Mouse (Mus musculus) spleen, postnatal 10 days (tissue): Measurements from ENCODE around the gene Slc6a19.
"Not testable (repeated sequence)": the region's sequence is repeated elsewhere in the genome, so short reads cannot be mapped to it uniquely, and the experiment has no call there.

Experiments used
- DNase-seq, 2 experiments: peaks; one replicate each; pipeline ENCODE4 v3.0.0; 2021 to 2022; ENCODE audit warnings: low spot score in 2 of 2

Slc6a19 gene

DNA sequence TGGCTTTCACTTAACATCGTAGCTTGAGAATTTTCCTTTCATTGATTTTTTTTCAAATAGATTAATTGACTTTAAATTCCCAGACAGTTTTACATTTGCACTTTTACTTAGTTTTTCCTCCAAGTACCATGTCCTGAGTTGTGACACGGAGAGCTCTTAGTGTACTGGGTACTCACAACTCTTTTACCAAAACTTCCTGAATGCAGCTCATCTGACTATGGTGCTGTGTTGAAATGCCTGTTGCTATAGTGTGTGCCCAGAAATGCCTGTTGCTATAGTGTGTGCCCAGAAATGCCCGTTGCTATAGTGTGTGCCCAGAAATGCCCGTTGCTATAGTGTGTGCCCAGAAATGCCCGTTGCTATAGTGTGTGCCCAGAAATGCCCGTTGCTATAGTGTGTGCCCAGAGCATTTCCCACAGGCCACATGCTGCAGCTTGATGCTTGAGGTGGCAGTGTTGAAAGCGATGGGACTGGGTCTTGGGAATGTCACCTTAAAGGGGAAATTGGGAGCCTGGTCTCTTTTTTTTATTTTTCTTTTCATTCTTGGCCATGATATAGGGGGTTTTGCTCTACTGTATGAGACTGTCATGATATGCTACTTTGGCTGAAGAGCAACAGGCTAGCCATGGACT is at the start of gene Slc6a19:
Gene Slc6a19, minus strand, starts transcription at position 172 of the 632 bp plus-strand sequence.
- no peak for DNase-seq

GRCm38 (mm10) chr13:73751284-73751683 is 46.6 kb upstream of the Slc6a19 start:
- no peak for DNase-seq

DNA sequence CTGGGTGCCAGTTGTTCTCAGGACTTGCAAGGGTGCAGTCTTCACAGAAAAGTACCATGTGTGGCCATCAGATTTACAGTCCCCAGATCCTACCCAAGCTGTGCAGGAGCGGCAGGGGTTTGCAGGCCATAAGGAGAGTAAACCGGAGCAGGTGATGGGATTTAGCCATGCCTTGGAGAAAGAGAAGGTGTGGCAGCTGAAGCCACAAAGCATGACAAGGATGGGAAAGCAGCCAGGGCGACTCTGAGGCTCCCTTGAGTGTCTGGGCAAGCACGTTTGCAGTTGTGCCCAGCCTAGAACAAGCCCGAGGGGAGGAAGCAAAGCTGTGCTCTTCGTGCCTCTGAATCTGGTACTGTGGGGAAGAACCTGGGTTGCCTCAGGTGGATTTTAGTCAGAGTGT is 45.8 kb upstream of the Slc6a19 start:
- no peak for DNase-seq

DNA sequence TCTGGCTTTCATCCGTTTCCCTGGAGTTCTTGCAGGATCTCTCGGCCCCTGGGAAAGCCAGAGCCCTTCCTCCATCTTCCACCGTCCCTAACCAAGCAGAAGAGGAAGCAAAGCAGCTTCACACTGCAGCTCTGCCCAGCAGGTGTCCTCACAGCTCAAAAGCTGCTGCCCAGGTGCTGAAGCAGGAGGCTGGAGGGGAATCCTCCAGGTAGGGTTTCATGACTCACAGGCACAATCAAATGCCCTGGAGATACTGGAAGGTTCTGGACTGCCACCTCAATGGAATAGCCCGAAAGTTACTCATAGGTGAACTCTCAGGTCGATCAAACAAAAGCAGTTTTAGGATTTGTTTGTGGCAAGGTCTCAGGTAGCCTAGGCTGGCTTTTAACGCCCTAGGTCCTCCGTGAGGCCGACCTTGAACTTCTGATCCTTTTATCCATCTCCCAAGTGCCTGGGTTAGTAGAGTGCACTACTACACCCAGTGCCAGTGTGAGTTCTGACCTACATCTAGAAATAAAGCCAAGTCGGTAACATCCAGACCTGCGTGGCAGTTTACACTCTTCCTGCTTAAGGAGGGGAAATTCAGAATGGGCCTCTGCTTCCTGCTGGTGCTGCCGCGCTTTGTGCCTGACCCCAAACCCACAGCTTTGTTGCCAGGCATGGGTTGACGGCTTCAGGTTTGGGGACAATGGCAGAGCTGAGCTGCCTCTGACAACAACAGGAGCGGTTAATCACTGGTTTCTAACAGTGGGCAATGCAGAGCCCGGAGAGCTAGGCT is 44.2 kb upstream of the Slc6a19 start:
- DNase-seq: peak in 1 of 2 experiments; percentile 27

DNA sequence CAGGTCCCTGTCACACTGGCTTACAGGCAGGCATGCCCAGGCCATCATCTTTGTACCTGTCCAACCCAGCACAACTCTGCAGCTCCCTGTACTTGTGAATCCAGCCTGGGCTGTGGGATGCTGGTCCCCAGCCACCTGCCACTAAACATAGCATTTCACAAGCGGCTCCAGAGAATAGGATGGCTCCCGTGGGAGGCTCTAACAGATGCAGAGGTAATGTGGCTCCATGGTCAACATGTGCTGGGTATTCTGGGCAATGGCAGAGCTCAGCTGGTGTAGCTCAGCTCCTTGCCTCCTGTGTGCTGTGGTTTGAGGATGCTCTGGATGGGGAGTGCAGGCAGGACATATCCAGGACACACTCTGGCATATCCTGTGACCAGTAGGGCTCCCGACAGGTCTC is 39.0 kb upstream of the Slc6a19 start:
- DNase-seq: no peak

GRCm38 (mm10) chr13:73742944-73743343 is 38.3 kb upstream of the Slc6a19 start:
- DNase-seq: peak in 1 of 2 experiments; percentile 21

- DNase-seq: not testable (repeated sequence)
Observed at GRCm38 (mm10) chr13:73740399-73740944, 35.8 kb upstream of the Slc6a19 start.

- no peak for DNase-seq
Observed at GRCm38 (mm10) chr13:73736943-73737342, 32.3 kb upstream of the Slc6a19 start.

GRCm38 (mm10) chr13:73735928-73736327 is 31.3 kb upstream of the Slc6a19 start:
- DNase-seq: no peak

DNA sequence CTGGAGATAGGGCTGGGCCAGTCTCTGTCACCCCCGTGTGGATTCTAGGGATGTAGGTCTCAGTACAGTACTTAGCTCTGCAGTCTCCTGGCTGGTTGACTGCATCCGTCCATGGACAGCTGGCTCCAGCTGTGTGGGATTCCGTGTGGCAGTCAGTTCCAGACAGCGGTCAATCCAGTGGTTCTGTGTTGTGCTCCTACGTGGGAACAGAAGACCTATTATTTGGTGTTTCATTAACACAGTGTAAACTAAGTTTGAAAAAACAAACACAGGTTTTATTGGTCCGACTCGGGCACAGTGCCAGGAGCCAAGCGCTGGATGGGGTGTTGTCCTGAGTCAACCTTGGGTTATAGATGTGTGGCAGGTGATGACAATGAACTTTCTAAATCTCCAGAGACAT is 30.6 kb upstream of the Slc6a19 start:
- DNase-seq: no peak

- no peak for DNase-seq
Observed at GRCm38 (mm10) chr13:73734379-73734778, 29.7 kb upstream of the Slc6a19 start.

DNA sequence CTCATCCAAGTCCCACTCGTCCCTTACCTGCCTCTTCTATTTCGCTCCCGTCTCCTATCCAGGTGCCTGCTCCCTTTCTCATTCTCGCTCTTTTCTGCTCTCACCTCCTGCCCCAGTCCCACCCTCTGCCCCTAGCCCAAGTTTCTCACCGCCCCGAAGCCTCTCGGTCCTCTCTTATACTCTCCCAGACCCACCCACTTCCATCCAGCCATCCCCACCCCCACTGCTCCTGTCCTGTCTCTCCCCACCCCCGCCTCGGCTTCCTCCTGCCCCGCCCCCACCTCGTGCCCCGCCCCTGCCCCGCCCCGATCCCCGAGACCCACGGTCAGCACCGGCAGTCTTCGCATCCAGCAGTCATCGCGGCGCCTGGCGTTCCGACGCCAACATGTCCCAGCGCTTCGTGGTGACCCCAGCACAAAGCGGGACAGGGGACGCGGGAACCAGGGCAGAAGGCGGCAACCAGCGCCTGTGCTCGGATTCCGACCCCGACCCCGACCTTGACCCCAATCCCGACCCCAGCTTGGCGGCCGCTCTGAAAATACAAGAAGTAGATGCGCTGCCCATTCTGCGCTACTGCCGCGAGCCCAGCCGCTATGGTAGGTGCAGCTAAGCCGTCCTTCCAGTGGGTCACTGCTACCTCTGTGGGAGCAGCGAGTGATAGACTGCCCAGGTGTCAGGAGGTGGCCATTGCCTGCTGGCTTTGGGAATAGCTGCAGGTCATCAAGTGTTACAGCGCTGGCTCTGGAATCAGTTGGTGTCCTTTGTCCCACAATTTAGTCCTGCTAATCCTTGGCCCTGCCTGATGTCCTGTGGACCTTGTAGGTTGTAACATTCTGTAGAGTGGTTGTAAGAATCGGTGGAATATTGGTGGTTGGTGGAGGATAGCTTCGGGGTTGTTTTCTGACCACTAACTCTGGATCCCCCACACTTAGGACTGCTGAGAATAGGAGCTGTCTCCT is 28.4 kb upstream of the Slc6a19 start, which contains the start of gene Slc12a7:
Gene Slc12a7, plus strand, starts transcription at position 353 of the 959 bp plus-strand sequence.
- peak in 1 of 2 experiments; percentile 36 for DNase-seq

DNA sequence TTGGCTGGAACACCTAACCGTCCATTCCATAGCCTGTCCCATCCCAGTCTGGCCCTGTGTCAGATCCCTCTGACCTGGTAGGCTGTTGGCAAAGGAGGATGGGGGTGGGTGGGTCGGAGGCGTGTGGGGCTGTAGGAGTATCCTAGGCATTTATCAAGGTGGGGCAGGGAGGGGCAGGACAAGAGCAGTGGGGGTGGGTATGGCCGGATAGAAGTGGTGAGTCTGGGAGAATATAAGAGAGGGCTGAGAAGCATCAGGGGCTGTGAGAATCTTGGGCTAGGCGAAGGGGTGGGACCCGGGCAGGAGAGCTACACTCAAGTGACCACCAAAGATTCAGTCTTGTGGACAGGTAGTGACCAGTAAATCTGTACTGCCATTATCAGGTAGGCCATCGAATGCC is 27.6 kb upstream of the Slc6a19 start:
- no peak for DNase-seq

- DNase-seq: no peak
Observed at GRCm38 (mm10) chr13:73730913-73731312, 26.2 kb upstream of the Slc6a19 start.

DNA sequence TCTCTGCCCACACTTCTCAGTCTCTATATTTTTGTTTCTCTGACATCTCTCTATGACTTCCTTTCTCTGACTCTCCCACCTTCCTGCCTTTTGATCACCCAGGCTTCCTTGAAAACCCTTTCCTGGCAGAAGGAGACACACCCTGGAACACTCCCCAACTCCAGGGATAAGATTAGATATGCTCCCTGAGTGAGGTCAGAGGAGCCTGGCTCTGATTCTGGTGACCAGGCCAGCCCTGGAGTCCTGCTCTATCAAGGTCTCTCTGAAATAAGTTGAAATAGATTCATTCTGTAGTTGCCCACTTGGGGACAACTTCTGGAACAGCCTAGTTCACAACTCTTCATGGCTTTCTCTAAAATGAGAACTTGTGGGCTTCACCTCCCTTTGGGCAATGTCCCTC is 24.0 kb upstream of the Slc6a19 start:
- DNase-seq: no peak

DNA sequence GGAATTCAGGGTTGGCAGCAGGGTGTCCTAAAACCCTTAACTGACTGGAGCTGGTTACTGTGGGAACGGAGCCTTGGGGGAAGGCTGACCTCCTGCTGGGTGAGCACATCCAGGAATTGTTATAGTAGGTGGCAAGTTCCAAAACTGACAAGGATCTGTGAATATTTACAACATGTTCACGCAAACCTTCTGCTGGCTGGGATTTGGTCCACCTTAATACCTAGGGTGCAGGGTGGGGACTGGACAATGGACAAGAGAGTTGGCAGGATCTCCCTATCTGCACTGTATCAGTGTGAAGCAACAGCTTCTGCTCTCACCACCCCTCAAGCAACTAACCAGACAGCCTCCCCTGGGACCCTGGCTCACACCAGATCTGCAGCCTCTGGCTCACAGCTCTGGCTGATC is 23.0 kb upstream of the Slc6a19 start:
- DNase-seq: no peak

- DNase-seq: no peak
Observed at GRCm38 (mm10) chr13:73725315-73725714, 20.6 kb upstream of the Slc6a19 start.

- peak in 1 of 2 experiments; percentile 52 for DNase-seq
Observed at GRCm38 (mm10) chr13:73723081-73723668, 18.5 kb upstream of the Slc6a19 start.

DNA sequence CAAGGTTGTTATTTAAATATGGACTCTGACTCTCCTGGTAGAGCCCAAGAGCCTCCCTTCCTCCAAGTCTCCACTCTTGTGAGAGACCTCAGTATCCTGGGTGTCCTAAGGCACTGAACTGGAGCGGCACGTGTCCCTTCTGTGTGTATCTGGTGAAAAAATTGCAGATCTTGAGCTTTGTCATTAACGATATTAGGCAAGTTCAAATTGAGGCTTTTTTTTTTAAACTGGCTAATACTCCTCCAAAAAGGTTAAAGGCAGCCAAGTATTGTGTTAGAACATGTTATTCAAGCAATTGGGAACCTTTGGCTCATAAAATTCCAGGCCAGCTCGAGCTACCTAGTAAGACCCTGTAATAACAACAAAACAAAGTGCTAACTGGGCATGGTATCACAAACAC is 15.6 kb upstream of the Slc6a19 start:
- no peak for DNase-seq

DNA sequence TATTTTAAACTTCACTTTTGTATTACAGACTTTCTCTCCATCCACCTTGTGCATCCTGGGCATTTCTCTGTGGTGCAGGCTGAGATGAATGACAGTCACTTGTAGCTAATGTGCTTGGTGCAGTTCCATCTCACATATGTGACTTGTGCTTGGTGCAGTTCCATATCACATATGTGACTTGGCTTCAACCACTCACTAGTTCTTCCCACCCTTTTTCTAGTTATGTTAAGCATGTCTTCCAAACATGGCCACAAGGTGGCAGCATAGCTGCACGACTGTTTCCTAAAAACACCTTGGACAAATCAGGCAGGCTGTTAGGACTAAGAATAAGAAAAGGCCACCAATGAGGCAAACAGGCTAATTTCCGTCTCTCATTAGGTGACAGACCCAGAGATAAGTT is 13.6 kb upstream of the Slc6a19 start:
- DNase-seq: peak; percentile 64 to 81

- DNase-seq: no peak
Observed at GRCm38 (mm10) chr13:73714020-73714419, 9.4 kb upstream of the Slc6a19 start.
